Mouse (Mus musculus) inflammation-experienced regulatory T-cells (primary cell): Measurements from ENCODE around the gene Mrpl12. TPM values are rescaled to one million over a fixed set of nuclear protein-coding genes. Genes with fewer than 3 reads are reported as not detected.

Experiments used
- polyA plus RNA-seq, 2 experiments: library from polyadenylated mRNA; unstranded; fragments of 100-300 nt; shearing (Covaris generic); gene quantifications; one replicate each; pipeline ENCODE4 v1.2.1; 2017

Gene Mrpl12
- polyA plus RNA-seq = 10 to 100 TPM; 65.5 to 81.0 TPM

DNA sequence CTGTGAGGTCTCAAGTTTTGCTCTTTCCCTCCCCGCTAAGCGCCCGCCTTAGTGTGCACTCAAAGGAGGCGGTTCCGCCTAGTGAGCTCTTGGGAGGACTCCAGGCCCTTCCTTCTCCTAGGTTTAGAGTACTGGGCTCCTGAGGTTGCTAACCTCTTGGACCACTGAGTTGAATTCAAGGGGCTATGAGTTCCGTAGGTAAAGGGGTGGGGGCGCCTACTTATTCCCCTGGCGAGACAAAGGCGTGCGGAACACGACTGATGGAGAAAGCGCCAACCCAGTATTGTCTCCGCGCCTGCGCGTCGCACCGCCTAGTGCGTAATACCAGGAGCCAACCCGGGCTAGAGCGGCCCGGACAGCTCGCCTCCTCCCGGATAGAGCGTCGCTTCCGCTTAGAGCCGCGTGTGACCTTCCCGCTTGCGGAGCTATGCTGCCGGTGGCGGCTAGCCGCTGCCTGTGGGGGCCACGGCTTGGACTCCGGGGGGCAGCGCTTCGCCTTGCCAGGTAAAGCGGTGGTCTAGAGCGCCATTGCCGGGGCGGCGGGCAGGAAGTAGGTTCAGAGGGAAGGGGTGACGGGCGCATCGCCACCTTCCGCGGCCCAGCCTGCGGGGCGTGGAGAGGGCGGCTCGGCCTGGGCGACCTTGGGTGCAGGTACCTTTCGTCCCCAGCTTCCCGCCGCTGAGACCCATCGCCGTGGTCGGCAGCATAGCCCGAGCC is at the start of gene Mrpl12:
Gene Mrpl12 (plus strand): TSS at position 349 of the 717 bp plus-strand sequence.

DNA sequence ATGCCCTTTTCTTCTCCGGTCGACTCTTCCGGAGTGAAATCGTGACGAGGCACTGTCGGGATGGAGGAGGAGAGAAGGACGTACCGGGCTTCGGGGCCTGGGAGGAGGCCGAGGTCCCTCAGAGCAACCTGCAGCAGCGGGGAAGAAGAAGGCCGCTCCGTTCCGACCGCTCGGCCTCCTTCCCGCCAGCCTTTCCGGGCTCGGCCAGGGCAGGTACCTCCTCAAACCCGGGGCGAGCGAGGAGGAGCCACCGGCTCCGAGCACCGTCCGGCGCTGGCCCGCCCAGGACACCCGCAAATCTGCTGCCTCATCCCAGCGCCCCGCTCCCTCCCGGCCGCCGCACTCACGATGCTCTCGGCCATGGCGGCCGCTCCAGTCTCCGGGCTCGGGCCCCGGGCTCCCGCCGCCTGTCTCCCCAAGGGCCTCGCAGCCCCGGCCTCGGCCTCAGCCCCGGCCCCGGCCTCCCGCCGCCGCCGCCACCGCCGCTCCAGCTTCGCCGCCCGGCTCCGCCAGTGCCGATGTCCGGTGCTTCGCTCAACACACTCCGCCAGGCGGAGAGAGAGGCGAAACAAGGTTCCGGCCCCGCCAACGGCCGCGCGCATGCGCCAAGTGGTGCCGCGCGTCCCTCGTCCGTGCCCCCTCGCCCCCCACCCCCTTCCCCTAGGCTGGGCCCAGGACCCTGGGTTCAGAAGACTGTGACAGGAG is 47.1 kb upstream of the Mrpl12 start, which contains the start of gene Nploc4:
Gene Nploc4 (minus strand): TSS at position 557 of the 705 bp plus-strand sequence.

DNA sequence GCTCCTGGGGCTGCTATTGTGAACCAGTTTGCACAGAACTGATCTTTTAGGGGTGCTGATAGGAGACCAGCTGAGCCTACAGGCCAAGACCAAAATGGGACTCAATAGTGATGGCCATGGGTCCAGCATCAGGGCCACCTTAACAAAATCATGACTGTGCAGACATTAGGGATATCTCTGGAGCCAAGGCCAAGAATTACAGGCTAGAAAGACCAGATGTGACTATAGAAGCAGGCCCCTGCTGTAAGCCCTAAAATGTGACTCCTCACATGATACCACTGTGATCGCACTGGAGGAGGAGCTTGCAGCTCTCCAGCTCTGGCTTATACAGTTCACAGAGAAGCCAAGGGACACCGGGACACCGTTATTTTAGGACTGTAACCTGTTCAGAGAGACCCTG is 42.1 kb upstream of the Mrpl12 start, which contains the start of gene Tspan10:
Gene Tspan10 (plus strand): TSS at position 301 of the 400 bp plus-strand sequence.

DNA sequence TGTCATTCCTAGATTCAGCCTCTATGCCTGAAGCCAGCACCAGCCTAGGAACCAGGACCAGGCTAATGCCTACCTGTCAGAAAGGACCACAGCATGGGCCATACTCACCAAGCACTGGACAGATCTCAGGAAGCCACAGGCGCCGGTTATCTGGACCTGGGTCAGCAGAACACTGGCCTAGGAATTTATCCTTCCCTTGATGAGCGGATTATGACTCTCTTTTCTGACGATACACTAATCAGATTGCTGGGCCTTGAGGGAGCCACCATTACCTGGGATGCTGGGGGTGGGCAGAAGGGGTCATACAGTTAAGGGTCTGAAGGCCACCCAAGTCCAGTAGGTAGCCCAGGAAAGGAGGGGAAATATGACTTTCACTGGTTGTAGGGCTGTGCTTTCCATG is 31.1 kb upstream of the Mrpl12 start, which contains the start of gene Pde6g:
Gene Pde6g (minus strand): TSS at position 195 of the 400 bp plus-strand sequence.

DNA sequence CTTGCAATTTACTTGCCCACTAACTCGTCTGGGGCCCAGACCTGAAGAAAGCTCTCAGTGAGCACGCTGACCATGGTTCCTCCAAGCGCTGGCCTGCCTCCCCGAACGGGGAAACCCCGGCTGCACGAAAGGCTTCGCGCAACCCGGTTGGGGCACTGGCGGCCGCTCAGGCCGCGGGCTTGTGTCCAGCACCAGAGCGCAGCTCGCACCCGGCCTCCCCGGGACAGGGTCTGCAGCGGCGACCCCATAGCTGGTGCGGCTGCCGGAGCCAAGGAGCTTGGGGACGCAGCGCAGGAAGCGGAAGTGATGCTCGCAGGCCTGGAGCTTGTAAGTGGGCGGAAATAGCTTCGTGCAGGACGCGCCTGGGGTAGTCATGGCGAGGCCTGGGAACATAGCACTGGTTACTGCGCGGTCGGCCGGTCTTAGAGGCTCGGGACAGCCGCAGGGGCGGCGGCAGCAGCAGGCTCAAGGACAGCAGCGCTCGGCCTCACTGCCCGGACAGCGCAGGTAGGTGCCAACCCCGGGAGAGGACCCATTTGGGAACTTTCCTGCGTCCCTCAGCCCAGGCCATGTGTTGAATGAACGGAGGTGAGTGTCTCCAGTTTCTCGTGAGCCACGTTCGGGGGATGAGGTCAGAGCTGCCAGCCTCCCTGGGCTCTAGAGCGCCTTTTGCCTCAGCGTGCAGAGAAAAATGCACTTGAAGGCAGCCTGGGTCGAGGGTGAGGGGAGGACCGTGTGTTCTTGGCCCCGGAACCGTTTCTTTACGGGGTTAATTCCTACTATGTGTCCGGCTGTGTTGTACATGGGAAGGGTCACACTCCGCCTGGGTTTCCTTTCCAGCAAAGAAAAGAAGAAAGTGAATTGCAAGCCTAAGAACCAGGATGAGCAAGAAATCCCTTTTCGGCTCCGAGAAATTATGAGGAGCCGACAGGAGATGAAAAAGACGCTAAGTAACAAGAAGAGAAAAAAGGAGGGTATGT is 26.4 kb upstream of the Mrpl12 start, which contains the start of the genes Oxld1 and Ccdc137:
Gene Oxld1 (minus strand): TSS at position 297 of the 980 bp plus-strand sequence.
Gene Ccdc137 (plus strand): TSS at position 344 of the 980 bp plus-strand sequence.

DNA sequence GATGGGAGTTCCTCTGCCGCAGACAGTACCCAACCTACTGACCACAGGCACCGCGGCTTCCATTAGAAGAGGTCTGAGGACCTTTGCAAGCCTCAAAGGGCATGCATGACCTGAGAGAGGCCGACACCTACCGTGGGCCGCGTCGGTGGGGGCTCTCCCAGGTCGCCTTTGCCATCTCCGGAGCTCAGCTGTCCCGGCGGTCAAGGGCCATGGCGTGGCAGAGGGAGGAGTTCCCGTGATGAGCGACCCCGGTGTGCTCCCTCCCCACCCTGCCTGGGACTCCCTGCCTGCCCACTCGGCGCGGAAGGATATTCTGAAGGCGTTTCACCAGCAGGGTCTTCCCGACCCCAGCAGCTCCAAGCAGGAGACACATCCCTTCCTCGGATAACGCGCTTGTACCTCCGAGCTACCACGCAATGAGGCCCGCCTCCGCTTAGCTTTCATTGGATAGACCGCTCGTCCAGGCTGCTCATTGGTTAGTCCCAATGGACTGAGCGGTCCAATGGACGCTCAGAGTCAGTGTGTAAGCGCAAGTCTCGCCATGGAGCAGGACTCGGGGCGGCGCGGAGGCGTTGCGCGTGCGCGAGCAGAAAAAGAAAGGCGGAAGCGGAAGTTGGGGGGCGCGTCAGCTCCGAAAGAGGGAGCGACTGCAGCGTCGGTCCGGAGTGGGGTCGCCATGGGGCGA is 17.2 kb upstream of the Mrpl12 start, which contains the start of gene Arl16:
Gene Arl16 (minus strand): TSS at position 557 of the 685 bp plus-strand sequence.

DNA sequence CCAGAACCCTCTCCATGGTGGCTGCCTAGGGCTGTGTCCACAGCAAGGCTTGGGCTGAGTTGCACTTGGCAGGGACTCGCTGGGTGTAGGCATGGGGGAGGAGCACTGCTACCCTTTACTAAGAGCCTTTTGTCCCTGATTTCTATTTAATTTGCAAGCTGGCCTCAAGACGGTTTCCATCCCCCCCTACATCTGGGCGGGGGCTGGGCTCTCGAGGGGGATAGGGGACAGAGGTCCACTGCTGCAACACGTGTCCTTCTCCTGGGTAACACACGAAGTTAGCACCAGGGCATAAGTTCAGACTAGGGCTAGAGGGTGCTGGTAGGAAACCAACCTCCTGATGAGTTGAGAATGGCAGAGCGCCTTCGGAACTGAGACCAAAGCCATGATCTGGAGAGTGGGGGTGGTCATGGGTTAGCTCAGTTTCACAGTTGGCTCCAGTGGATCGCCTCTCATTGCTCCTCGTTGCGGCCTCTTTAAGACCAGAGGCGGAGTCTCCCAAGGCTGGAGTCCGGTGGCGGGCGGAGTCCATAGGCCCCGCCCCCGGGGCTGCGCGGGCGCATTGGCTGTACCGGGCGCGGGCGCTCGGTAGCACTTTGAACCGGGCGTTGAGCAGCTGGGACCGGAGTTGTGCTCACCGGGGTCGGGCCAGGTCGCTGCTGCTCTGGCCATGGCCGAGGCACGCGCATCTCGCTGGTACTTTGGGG is 7.1 kb downstream of the Mrpl12 start, which contains the start of gene Slc25a10:
Gene Slc25a10 (plus strand): TSS at position 524 of the 707 bp plus-strand sequence.

DNA sequence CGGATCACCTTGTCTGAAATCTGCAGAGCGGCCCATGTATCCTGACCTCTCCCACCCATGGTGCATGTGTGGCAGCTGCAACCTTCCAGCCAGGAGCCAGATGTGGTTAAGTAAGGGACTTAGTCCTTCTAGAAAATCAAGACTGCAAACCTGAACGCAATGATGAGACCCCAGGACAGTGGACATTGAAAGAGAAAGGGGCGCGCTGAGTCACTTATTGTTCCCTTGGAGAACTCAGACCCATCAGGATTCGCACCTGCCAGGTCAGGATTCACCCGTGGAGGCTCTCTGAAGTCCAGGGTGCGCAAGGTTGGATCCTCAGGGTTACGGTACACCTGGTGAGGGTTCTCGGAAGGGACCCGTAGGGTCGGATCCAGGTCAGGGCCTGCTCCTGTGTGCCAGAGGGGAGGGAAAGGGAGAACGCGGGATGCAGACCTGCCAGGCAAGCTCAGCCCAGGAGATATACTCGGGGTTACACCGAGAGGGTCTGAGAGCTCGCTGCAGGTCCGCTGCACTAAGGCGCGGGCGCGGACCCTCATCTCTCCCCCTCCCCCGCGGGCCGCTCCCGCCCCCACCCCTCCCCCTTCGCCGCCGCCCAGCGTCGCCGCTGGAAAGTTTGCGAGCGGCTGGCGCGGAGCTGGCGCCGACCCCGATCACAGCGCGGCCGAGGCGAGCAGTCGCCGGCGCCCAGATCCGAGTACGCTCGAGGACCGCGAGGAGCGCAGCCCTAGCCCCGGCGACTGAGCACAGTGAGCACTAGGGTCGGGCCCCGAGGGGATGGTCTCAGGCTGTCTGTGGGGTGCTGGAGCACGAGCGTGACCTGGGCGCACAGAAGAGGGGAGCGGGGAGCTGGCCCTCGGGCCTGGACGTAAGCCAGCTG is 45.9 kb downstream of the Mrpl12 start, which contains the start of gene Gcgr:
Gene Gcgr (plus strand): TSS at position 615 of the 880 bp plus-strand sequence.

Other genes starting within 250 kb of the Mrpl12 start
- gene Actg1, start 136.1 kb upstream of the Mrpl12 start, polyA plus RNA-seq = 1,000 to 10,000 TPM; 2,279 to 2,302 TPM
- gene Fscn2, start 123.1 kb upstream of the Mrpl12 start, polyA plus RNA-seq = under 1 TPM; 0.16 to 0.19 TPM
- 10 to 100 TPM; 24.5 to 41.1 TPM for gene Faap100, start 105.8 kb upstream of the Mrpl12 start, polyA plus RNA-seq
- gene Nploc4, start 46.9 kb upstream of the Mrpl12 start, polyA plus RNA-seq = 10 to 100 TPM; 43.2 to 49.9 TPM
- not detected for gene Tspan10, start 42.0 kb upstream of the Mrpl12 start, polyA plus RNA-seq
- 1 to 10 TPM; 1.5 to 2.0 TPM for gene Pde6g, start 31.1 kb upstream of the Mrpl12 start, polyA plus RNA-seq
- gene Oxld1, start 26.5 kb upstream of the Mrpl12 start, polyA plus RNA-seq = 10 to 100 TPM; 12.6 to 15.7 TPM
- 10 to 100 TPM; 51.2 to 66.8 TPM for gene Ccdc137, start 26.5 kb upstream of the Mrpl12 start, polyA plus RNA-seq
- 10 to 100 TPM; 27.3 to 42.6 TPM for gene Arl16, start 17.0 kb upstream of the Mrpl12 start, polyA plus RNA-seq
- 10 to 100 TPM in 1 of 2 experiments, 1 to 10 TPM in 1; 9.8 to 22.0 TPM for gene Slc25a10, start 7.2 kb downstream of the Mrpl12 start, polyA plus RNA-seq
- not detected for gene Gcgr, start 46.1 kb downstream of the Mrpl12 start, polyA plus RNA-seq
- 100 to 1,000 TPM; 111 to 150 TPM for gene Mcrip1, start 65.1 kb downstream of the Mrpl12 start, polyA plus RNA-seq
- gene Ppp1r27, start 66.5 kb downstream of the Mrpl12 start, polyA plus RNA-seq = 1 to 10 TPM in 1 of 2 experiments, under 1 TPM in 1; 0.63 to 1.8 TPM
- gene P4hb, start 88.6 kb downstream of the Mrpl12 start, polyA plus RNA-seq = 100 to 1,000 TPM; 247 to 254 TPM
- 100 to 1,000 TPM; 707 to 884 TPM for gene Arhgdia, start 97.0 kb downstream of the Mrpl12 start, polyA plus RNA-seq
- 100 to 1,000 TPM; 253 to 299 TPM for gene Alyref, start 113.8 kb downstream of the Mrpl12 start, polyA plus RNA-seq
- 100 to 1,000 TPM; 116 to 144 TPM for gene Anapc11, start 113.8 kb downstream of the Mrpl12 start, polyA plus RNA-seq
- gene Npb, start 123.9 kb downstream of the Mrpl12 start, polyA plus RNA-seq = 1 to 10 TPM in 1 of 2 experiments, not detected in 1; 1.0 TPM
- 100 to 1,000 TPM; 142 to 194 TPM for gene Pcyt2, start 133.3 kb downstream of the Mrpl12 start, polyA plus RNA-seq
- 100 to 1,000 TPM; 275 to 320 TPM for gene Sirt7, start 140.6 kb downstream of the Mrpl12 start, polyA plus RNA-seq
- 10 to 100 TPM; 22.8 to 25.0 TPM for gene Mafg, start 149.0 kb downstream of the Mrpl12 start, polyA plus RNA-seq
- 1 to 10 TPM in 1 of 2 experiments, under 1 TPM in 1; 0.43 to 3.8 TPM for gene Pycr1, start 159.2 kb downstream of the Mrpl12 start, polyA plus RNA-seq
- gene Myadml2, start 163.5 kb downstream of the Mrpl12 start, polyA plus RNA-seq = under 1 TPM; 0.38 to 0.75 TPM
- gene Notum, start 176.6 kb downstream of the Mrpl12 start, polyA plus RNA-seq = under 1 TPM; 0.11 to 0.97 TPM
- 100 to 1,000 TPM; 142 to 153 TPM for gene Aspscr1, start 188.4 kb downstream of the Mrpl12 start, polyA plus RNA-seq
- 100 to 1,000 TPM; 111 to 157 TPM for gene Cenpx, start 229.1 kb downstream of the Mrpl12 start, polyA plus RNA-seq
- 10 to 100 TPM; 64.1 to 74.7 TPM for gene Lrrc45, start 229.3 kb downstream of the Mrpl12 start, polyA plus RNA-seq
- 1 to 10 TPM in 1 of 2 experiments, under 1 TPM in 1; 0.87 to 1.8 TPM for gene Rac3, start 236.9 kb downstream of the Mrpl12 start, polyA plus RNA-seq
- gene Dcxr, start 242.7 kb downstream of the Mrpl12 start, polyA plus RNA-seq = 10 to 100 TPM in 1 of 2 experiments, 1 to 10 TPM in 1; 7.4 to 23.4 TPM
- gene Cbr2, start 247.5 kb downstream of the Mrpl12 start, polyA plus RNA-seq = not detected